Mouse (Mus musculus): ENCODE data around the gene Foxj2.

DNA sequence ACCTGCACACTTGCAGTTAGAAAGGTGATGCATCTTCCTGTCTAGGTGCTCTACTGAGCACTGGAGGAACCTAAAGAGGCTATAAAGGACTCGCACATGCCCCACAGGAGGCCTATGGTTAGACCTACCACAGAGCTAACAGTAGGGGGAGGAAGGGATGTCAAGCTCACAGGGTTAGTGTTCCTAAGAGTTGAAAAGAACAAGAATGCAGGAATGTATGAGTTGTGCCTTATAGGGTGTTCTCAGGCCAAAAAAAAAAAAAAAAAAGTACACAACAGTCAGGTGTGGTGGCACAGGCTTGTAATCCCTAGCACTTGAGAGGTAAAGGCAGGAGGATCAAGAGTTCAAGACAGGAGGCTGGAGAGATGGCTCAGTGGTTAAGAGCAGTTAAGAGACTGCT, 39.8 kb upstream of the Foxj2 start:
- no peak for TF ChIP-seq POLR2A (IDR thresholded peaks at IDR 0.05; ENCODE audit: low read depth, low read length)
- no peak for TF ChIP-seq CTCF (IDR thresholded peaks at IDR 0.05; ENCODE audit: borderline replicate concordance, insufficient read depth, low read length)

Data from embryonic fibroblast, embryonic 13.5 days (primary cell).